Mouse (Mus musculus) cerebellum, adult 2 months (tissue): ENCODE results near the gene Ggt1.

ENCODE experiments used
- CTCF ChIP-seq: fragments of 200-500 bp; IDR thresholded peaks from 2 replicates; pipeline ENCODE4 v1.5.1; 2011; ENCODE audit warnings: low read depth, mild to moderate bottlenecking, control low read depth, low read length, moderate library complexity, borderline replicate concordance; ENCODE audit not compliant: insufficient read depth
- POLR2A ChIP-seq: fragments of 200-500 bp; IDR thresholded peaks from 2 replicates; pipeline ENCODE4 v1.6.1; 2011; ENCODE audit warnings: low read length, control low read depth, borderline replicate concordance; ENCODE audit not compliant: insufficient read depth

DNA sequence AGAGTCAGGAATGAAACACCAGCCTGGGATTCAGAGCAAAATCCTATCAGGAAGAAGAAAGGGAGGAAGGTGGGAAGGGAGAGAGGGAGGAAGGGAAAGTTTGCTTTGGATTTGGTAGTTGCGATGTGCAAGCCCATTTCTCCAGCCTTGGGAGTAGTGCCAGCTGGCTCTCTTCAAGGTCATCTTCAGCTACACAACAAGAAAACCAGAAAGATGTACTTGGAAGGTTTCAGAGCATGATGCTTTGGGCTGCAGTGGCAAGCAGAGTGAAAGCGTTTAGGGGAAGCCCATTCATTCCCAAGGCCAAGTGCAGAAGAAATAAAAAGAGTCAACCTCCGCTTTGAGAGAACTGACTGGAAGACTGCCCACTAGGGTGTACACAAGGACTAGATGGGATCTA lies 66.1 kb downstream of the Ggt1 start:
- TF ChIP-seq CTCF (no peak), POLR2A (no peak)
